Mouse (Mus musculus): ENCODE results near the gene Ttll13.

Gene Ttll13

GRCm38 (mm10) chr7:80210982-80211381 lies 35.2 kb upstream of the Ttll13 start:
- CTCF ChIA-PET, result interaction anchor here (0.7 to 2.1 kb wide), 2 partner anchors 8 to 19 kb away, joined by 3 to 8 read pairs; no protein-coding TSS in a partner anchor

GRCm38 (mm10) chr7:80213604-80214003 lies 32.6 kb upstream of the Ttll13 start:
- CTCF ChIA-PET, result interaction anchor here (0.7 kb wide), 1 partner anchor 20 kb away, joined by 4 read pairs; no protein-coding TSS in a partner anchor

- CTCF ChIA-PET, result interaction anchor here (0.6 to 1.5 kb wide), 7 partner anchors 13 to 106 kb away, joined by 3 to 9 read pairs (median 3); no protein-coding TSS in a partner anchor
Measured at GRCm38 (mm10) chr7:80214459-80214858, 31.7 kb upstream of the Ttll13 start.

- CTCF ChIA-PET, result interaction anchor here (0.5 to 1.5 kb wide), 3 partner anchors 13 to 139 kb away, joined by 3 read pairs; no protein-coding TSS in a partner anchor
Measured at GRCm38 (mm10) chr7:80215398-80215797, 30.8 kb upstream of the Ttll13 start.

GRCm38 (mm10) chr7:80216566-80216965 lies 29.6 kb upstream of the Ttll13 start:
- CTCF ChIA-PET, result interaction anchor here (0.6 kb wide), 1 partner anchor 365 kb away, joined by 3 read pairs; no protein-coding TSS in a partner anchor

GRCm38 (mm10) chr7:80218666-80219065 lies 27.5 kb upstream of the Ttll13 start:
- CTCF ChIA-PET, result interaction anchor here (0.6 kb wide), 1 partner anchor 63 kb away, joined by 23 read pairs; no protein-coding TSS in a partner anchor

GRCm38 (mm10) chr7:80220237-80220797 lies 25.9 kb upstream of the Ttll13 start:
- CTCF ChIA-PET, result no interaction called here

GRCm38 (mm10) chr7:80221179-80221750 lies 24.9 kb upstream of the Ttll13 start:
- CTCF ChIA-PET, result interaction anchor here (0.7 kb wide), 1 partner anchor 75 kb away, joined by 4 read pairs; no protein-coding TSS in a partner anchor

GRCm38 (mm10) chr7:80227065-80227464 lies 19.1 kb upstream of the Ttll13 start:
- CTCF ChIA-PET, result no interaction called here

- CTCF ChIA-PET, result interaction anchor here (0.7 kb wide), 1 partner anchor 33 kb away, joined by 3 read pairs; no protein-coding TSS in a partner anchor
Measured at GRCm38 (mm10) chr7:80230196-80230595, 16.0 kb upstream of the Ttll13 start.

GRCm38 (mm10) chr7:80231971-80232488 lies 14.1 kb upstream of the Ttll13 start:
- CTCF ChIA-PET, result interaction anchor here (0.9 kb wide), 1 partner anchor 80 kb away, joined by 4 read pairs; no protein-coding TSS in a partner anchor

GRCm38 (mm10) chr7:80232489-80233029 lies 13.6 kb upstream of the Ttll13 start, which contains the start of the genes Cib1 and Gdpgp1:
Cib1 (minus strand) TSS chr7:80232813.
Gdpgp1 (plus strand) TSS chr7:80232865.
- CTCF ChIA-PET, result interaction anchor here (0.7 to 1.0 kb wide), 4 partner anchors 32 to 138 kb away, joined by 3 to 9 read pairs (median 4); partner anchors contain the start of gene Man2a2

- CTCF ChIA-PET, result interaction anchor here (0.6 to 1.0 kb wide), 2 partner anchors 32 to 52 kb away, joined by 3 read pairs; no protein-coding TSS in a partner anchor
Measured at GRCm38 (mm10) chr7:80233799-80234198, 12.4 kb upstream of the Ttll13 start.

- CTCF ChIA-PET, result no interaction called here
Measured at GRCm38 (mm10) chr7:80238542-80238941, 7.6 kb upstream of the Ttll13 start.

GRCm38 (mm10) chr7:80241661-80242060 lies 4.5 kb upstream of the Ttll13 start:
- CTCF ChIA-PET, result interaction anchor here (0.5 kb wide), 1 partner anchor 216 kb away, joined by 3 read pairs; no protein-coding TSS in a partner anchor

- CTCF ChIA-PET, result no interaction called here
Measured at GRCm38 (mm10) chr7:80244851-80245250, 1.3 kb upstream of the Ttll13 start.

GRCm38 (mm10) chr7:80246859-80247258 lies 683 bp downstream of the Ttll13 start:
- CTCF ChIA-PET, result interaction anchor here (0.5 to 0.9 kb wide), 2 partner anchors 16 to 69 kb away, joined by 3 to 8 read pairs; no protein-coding TSS in a partner anchor

GRCm38 (mm10) chr7:80252437-80252836 lies 6.3 kb downstream of the Ttll13 start:
- CTCF ChIA-PET, result no interaction called here

GRCm38 (mm10) chr7:80252886-80253285 lies 6.7 kb downstream of the Ttll13 start:
- CTCF ChIA-PET, result no interaction called here

- CTCF ChIA-PET, result interaction anchor here (0.5 to 0.7 kb wide), 3 partner anchors 13 to 244 kb away, joined by 3 to 4 read pairs (median 3); no protein-coding TSS in a partner anchor
Measured at GRCm38 (mm10) chr7:80255981-80256380, 9.8 kb downstream of the Ttll13 start.

GRCm38 (mm10) chr7:80257706-80258105 lies 11.5 kb downstream of the Ttll13 start:
- CTCF ChIA-PET, result interaction anchor here (0.6 kb wide), 1 partner anchor 117 kb away, joined by 5 read pairs; no protein-coding TSS in a partner anchor
